Mouse (Mus musculus) lung, postnatal 0 days (tissue): Measurements from ENCODE around the gene Dgki.

Source experiments
- CTCF ChIP-seq: IDR thresholded peaks from 2 replicates; pipeline ENCODE4 v1.5.1; 2016; ENCODE audit warnings: antibody characterized with exemption, mild to moderate bottlenecking
- EP300 ChIP-seq: IDR thresholded peaks from 2 replicates; pipeline ENCODE4 v1.6.1; 2016; ENCODE audit warnings: antibody characterized with exemption, mild to moderate bottlenecking, control low read depth

- TF ChIP-seq CTCF (no peak), EP300 (no peak)
Observed at GRCm38 (mm10) chr6:37329376-37329775, 29.4 kb upstream of the Dgki start.
